Mouse (Mus musculus): ENCODE results near the gene Ccdc34. TPM values are rescaled to one million over a fixed set of nuclear protein-coding genes. Genes with fewer than 3 reads are reported as not detected.

The Ccdc34 gene
- polyA plus RNA-seq, 1 experiment from 2014 or later = 31.3 TPM

DNA sequence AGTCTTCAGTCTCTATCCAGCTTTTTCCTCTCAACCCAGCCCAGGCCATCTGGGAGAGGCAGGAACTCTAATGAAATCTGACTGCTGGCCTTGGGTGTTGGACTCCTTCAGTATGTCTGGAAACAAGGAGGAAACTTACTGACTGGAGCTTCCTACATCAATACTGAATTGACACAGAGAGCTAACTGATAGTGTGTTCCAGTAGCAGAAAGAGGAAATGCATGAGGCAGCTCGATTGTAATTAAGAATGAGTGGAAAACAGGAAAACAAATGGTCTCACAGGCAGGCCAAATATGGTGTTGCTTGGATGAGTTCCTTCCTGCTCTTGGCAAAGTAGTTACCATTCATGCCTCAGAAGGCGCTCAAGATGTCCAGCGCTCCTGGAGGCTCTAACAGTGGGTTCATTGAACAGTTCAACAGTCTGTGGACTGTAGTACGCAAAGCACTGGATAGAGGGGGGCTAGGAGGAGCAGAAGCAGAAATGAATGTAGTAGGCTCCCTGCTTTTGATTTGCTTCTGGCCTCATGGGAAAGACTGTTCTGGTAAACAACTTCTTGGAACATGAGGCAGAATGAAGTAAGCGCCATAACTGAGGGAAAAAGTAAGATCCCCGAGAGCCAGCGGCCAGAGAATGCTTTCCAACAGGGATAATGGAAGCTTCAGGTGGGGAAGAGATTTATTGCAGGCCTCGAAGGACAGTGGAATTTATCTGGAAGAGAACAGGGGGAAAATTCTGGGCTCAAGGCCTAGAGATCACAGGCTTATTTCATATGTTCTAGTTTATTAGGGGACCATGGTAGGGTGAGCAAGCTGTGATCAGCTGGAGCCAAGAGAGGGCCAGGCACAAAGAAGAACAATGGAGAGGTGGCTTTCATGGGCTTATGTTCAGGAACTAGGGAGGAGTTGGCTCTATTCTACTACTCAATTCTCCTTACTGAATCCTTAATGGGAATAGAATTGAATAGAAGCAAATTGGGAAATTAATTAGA lies 193.2 kb downstream of the Ccdc34 start:
- Histone ChIP-seq H3K36me3 (ENCODE audit: control insufficient read depth, insufficient read depth, low read length) (no peaks in the 10 kb centered on the region), H3K9me3 (replicated peaks; ENCODE audit: control insufficient read depth, low read length) (no peaks in the 10 kb centered on the region), H3K27ac (ENCODE audit: low read depth, low read length) (no peak overlapping the region), H3K9ac (ENCODE audit: low read depth, low read length) (no peak overlapping the region), H3K4me3 (ENCODE audit: low read depth, low read length) (no peak overlapping the region), H3K4me1 (ENCODE audit: control insufficient read depth, insufficient read depth, low read length) (no peaks in the 10 kb centered on the region), H3K27me3 (ENCODE audit: control insufficient read depth, insufficient read depth, low read length) (no peaks in the 10 kb centered on the region), H3K4me2 (no peak overlapping the region)
- ATAC-seq (replicated peaks; ENCODE audit: insufficient number of reproducible peaks, low FRiP score, low TSS enrichment) = no peak
- WGBS (ENCODE audit: insufficient replicate concordance) = 80% methylated on average over 8 of the region's 8 CpGs

DNA sequence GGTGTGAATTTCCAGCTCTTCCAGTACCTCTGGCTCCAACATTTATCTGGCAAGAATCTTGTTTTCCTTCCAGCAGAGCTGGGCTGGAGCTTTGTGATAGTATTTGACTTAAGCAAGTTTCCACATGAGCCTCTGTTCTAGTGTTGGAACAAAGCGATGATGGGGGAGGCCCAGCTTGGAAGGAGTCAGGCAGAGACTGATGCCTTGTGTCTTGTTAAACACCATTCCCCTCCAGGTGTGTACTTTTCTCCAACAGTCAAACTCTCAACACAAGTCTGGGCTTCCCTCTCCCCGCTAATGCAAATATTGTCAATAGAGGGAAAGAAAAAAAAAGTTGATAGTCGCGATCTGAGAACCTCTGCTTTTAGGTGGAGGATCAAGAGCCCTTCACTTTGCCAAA lies 196.7 kb downstream of the Ccdc34 start:
- H3K9ac ChIP-seq (ENCODE audit: low read depth, low read length) = no peak overlapping the region
- no peaks in the 10 kb centered on the region for H3K9me3 ChIP-seq (replicated peaks; ENCODE audit: control insufficient read depth, low read length)
- no peaks in the 10 kb centered on the region for H3K27me3 ChIP-seq (ENCODE audit: control insufficient read depth, insufficient read depth, low read length)
- no peak overlapping the region for H3K4me3 ChIP-seq (ENCODE audit: low read depth, low read length)
- H3K4me1 ChIP-seq (ENCODE audit: control insufficient read depth, insufficient read depth, low read length) = no peaks in the 10 kb centered on the region
- 77% methylated on average over 4 of the region's 4 CpGs for whole genome bisulfite sequencing (ENCODE audit: insufficient replicate concordance)
- H3K27ac ChIP-seq (ENCODE audit: low read depth, low read length) = no peak overlapping the region
- no peak for ATAC-seq (replicated peaks; ENCODE audit: insufficient number of reproducible peaks, low FRiP score, low TSS enrichment)
- H3K36me3 ChIP-seq (ENCODE audit: control insufficient read depth, insufficient read depth, low read length) = no peaks in the 10 kb centered on the region
- no peak overlapping the region for H3K4me2 ChIP-seq

DNA sequence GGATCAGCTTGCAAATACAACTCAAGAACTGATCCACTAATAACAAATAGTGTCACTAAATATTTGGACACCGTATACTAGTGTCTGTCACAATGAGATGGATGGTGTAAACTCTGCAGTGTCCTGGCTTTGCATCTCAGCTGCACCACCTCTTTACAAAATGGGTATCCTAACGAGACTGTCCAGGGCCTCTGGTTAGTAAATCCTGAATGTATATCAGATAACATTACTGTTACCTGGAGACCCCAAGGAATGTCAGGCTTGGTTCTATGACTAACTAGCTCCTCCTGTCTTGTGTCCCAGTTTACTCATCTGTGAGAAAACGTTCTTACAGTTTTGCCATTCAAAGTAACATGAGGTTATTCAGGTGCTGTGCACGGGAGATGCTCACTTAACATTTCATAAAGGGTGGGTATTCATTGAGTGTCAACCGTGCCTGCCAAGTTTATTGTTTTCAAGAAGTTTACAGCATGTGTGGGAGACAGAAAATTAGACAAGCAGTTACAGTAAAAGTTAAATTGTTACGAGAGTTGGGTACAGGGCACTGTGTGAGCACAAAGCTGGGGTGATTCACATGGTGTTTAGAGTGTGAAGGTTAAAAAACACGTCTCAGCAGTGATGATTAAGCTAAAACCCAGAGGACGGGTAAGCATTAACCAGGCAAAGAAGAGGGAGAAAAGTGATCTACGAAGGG lies 197.5 kb downstream of the Ccdc34 start:
- no peak overlapping the region for H3K9ac ChIP-seq (ENCODE audit: low read depth, low read length)
- H3K27me3 ChIP-seq (ENCODE audit: control insufficient read depth, insufficient read depth, low read length) = no peaks in the 10 kb centered on the region
- no peak overlapping the region for H3K4me3 ChIP-seq (ENCODE audit: low read depth, low read length)
- no peak overlapping the region for H3K27ac ChIP-seq (ENCODE audit: low read depth, low read length)
- H3K4me2 ChIP-seq = no peak overlapping the region
- 64% methylated on average over 9 of the region's 9 CpGs for WGBS (ENCODE audit: insufficient replicate concordance)
- H3K36me3 ChIP-seq (ENCODE audit: control insufficient read depth, insufficient read depth, low read length) = no peaks in the 10 kb centered on the region
- H3K9me3 ChIP-seq (replicated peaks; ENCODE audit: control insufficient read depth, low read length) = no peaks in the 10 kb centered on the region
- no peak for ATAC-seq (replicated peaks; ENCODE audit: insufficient number of reproducible peaks, low FRiP score, low TSS enrichment)
- no peaks in the 10 kb centered on the region for H3K4me1 ChIP-seq (ENCODE audit: control insufficient read depth, insufficient read depth, low read length)

DNA sequence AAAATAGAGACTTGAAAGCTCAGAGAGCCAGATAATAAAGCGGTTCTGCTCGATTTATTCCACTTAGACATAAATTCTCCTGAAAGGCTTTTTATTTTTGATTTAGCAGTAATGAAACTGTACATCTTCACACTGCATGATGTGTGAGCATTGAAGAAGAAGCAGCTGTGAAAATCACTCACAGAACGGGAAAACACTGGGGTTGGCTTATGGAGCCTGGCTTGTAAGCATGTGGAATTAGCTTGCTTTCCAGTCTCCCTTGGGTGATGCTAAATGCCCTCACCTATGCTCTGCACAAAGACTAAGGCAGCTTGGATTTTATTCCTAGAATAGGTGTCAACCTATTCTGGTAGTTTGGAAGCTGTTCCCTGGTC lies 198.1 kb downstream of the Ccdc34 start:
- H3K4me2 ChIP-seq = no peak overlapping the region
- no peak overlapping the region for H3K27ac ChIP-seq (ENCODE audit: low read depth, low read length)
- H3K9ac ChIP-seq (ENCODE audit: low read depth, low read length) = no peak overlapping the region
- WGBS (ENCODE audit: insufficient replicate concordance) = 75% methylated on average over 3 of the region's 3 CpGs
- H3K4me3 ChIP-seq (ENCODE audit: low read depth, low read length) = no peak overlapping the region
- ATAC-seq (replicated peaks; ENCODE audit: insufficient number of reproducible peaks, low FRiP score, low TSS enrichment) = no peak
- no peaks in the 10 kb centered on the region for H3K27me3 ChIP-seq (ENCODE audit: control insufficient read depth, insufficient read depth, low read length)
- H3K4me1 ChIP-seq (ENCODE audit: control insufficient read depth, insufficient read depth, low read length) = no peaks in the 10 kb centered on the region
- no peaks in the 10 kb centered on the region for H3K9me3 ChIP-seq (replicated peaks; ENCODE audit: control insufficient read depth, low read length)
- H3K36me3 ChIP-seq (ENCODE audit: control insufficient read depth, insufficient read depth, low read length) = no peaks in the 10 kb centered on the region

DNA sequence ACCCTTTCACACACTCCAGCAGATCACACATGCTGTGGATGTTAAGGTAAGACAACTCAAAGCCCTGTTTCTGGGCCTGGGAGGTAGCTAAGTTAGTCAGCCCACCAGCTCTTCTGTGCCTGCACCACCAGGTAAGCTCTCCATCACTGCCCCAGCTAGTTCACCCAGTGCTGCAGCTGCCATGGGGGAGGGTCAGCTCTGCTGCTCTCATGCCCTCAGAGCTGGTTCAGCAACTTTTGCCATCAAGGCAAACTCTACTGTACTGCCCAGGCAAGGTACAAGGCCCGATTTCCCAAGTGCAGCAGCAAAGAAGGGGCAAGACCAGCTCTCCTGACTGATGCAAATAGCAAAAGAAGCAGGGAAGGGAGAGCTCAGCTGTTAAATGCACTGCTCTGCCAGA lies 202.9 kb downstream of the Ccdc34 start:
- 59% methylated on average over 1 of the region's 1 CpGs for WGBS (ENCODE audit: insufficient replicate concordance)
- no peak for ATAC-seq (replicated peaks; ENCODE audit: insufficient number of reproducible peaks, low FRiP score, low TSS enrichment)
- Histone ChIP-seq H3K36me3 (ENCODE audit: control insufficient read depth, insufficient read depth, low read length) (no peaks in the 10 kb centered on the region), H3K27ac (ENCODE audit: low read depth, low read length) (no peak overlapping the region), H3K9me3 (replicated peaks; ENCODE audit: control insufficient read depth, low read length) (no peaks in the 10 kb centered on the region), H3K27me3 (ENCODE audit: control insufficient read depth, insufficient read depth, low read length) (no peaks in the 10 kb centered on the region), H3K4me1 (ENCODE audit: control insufficient read depth, insufficient read depth, low read length) (no peaks in the 10 kb centered on the region), H3K4me2 (no peak overlapping the region), H3K9ac (ENCODE audit: low read depth, low read length) (no peak overlapping the region), H3K4me3 (ENCODE audit: low read depth, low read length) (no peak overlapping the region)

DNA sequence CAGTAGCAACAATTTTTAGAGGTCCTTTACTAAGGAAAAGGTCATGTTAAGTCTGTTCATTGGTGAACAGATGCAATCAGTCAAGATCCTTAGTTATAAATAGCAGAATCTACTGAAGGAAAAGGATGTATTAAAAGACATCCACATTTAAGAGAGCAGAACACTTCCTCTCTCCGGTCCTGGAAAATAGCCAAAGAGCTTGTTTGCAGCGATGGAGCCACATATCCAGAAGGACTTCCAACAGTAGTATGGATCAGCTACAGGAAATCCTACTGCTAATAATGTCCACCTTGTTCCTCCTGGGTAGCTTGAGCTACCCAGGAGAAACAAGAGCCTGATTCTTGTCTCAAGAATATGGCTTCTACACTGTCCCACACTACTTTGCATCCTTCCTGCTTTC lies 205.2 kb downstream of the Ccdc34 start:
- no peak overlapping the region for H3K4me2 ChIP-seq
- no peak for ATAC-seq (replicated peaks; ENCODE audit: insufficient number of reproducible peaks, low FRiP score, low TSS enrichment)
- 67% methylated on average over 2 of the region's 2 CpGs for WGBS (ENCODE audit: insufficient replicate concordance)
- H3K9ac ChIP-seq (ENCODE audit: low read depth, low read length) = no peak overlapping the region
- H3K36me3 ChIP-seq (ENCODE audit: control insufficient read depth, insufficient read depth, low read length) = no peaks in the 10 kb centered on the region
- no peaks in the 10 kb centered on the region for H3K27me3 ChIP-seq (ENCODE audit: control insufficient read depth, insufficient read depth, low read length)
- H3K27ac ChIP-seq (ENCODE audit: low read depth, low read length) = no peak overlapping the region
- H3K4me1 ChIP-seq (ENCODE audit: control insufficient read depth, insufficient read depth, low read length) = no peaks in the 10 kb centered on the region
- H3K4me3 ChIP-seq (ENCODE audit: low read depth, low read length) = no peak overlapping the region
- no peaks in the 10 kb centered on the region for H3K9me3 ChIP-seq (replicated peaks; ENCODE audit: control insufficient read depth, low read length)

Other genes starting within 250 kb of the Ccdc34 start
- gene Lin7c, start 127.0 kb upstream of the Ccdc34 start, polyA plus RNA-seq (2014; fragmentation: Nextera tagmentation; extraction: Ambion mirVana) = 40.7 and 54.2 TPM in 2 replicates
- gene Lgr4, start 100.2 kb upstream of the Ccdc34 start, polyA plus RNA-seq (2014; fragmentation: Nextera tagmentation; extraction: Ambion mirVana) = 12.9 and 14.0 TPM in 2 replicates